Mouse (Mus musculus) right cerebral cortex, postnatal 10 days (tissue): Measurements from ENCODE around the gene Ptcd2.

ENCODE experiments used
- DNase-seq, 2 experiments: peaks; one replicate each; pipeline ENCODE4 v3.0.0; 2021; ENCODE audit warnings: low spot score in 2 of 2

Gene Ptcd2

DNA sequence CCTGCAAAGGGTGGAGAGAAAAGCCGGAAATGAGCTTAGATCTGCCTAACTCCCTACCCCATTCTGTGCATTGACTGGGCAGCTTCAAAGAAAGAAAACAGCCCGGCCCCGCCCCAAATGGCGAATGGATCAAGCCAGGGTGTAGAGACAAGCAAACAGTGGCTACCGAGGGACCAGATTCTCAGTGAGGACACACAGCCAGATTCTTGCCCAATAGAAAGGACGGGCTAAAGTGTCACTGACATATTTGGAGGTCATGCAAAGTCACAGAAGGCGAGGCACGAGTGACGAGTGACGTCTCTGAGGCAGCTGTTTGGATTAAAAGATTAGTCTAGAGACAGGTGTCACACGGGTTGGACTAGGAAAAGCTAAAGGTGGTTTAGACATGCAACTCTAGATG lies 40.1 kb downstream of the Ptcd2 start:
- no peak for DNase-seq

GRCm38 (mm10) chr13:99303846-99304245 lies 40.7 kb downstream of the Ptcd2 start:
- DNase-seq: peak; percentile 80 to 86

DNA sequence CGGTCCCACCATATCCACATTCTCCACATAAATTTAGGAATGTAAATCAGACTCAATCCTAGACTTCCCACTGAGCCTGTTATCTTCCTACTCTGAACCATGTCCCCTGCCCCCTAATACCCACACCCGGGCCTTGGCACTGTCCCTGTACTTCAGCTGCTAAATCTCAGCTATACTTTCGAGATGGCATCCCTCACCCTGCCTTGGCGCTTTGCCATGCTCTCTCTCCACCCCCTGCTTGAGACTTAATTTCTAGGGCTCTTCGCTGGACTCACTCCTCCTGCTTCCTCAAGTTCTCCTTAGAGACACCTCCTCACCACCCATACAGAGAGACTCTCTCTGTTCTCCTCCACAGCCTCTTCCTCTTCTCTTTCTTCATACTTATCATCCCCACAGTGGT lies 44.6 kb downstream of the Ptcd2 start:
- no peak for DNase-seq

DNA sequence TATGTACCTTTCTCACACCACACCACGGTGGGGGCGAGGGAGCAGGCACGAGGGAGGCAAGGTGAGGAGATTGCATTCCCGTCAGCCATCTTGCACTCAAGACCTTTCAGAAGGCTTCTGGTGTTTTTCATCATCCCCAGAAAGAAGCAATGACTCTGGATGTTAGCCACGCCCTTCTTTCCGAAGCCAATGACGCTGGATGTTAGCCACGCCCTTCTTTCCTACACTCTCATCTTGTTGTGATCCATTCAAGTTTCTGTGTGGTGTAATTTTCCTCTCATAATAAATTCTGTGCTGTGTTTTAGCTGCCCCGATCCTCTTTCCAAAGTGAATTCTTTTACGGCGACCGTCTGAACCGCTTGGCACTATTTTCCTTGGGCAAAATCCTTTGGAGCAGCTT lies 50.3 kb downstream of the Ptcd2 start:
- no peak for DNase-seq

- no peak for DNase-seq
Measured at GRCm38 (mm10) chr13:99290766-99291165, 53.7 kb downstream of the Ptcd2 start.

DNA sequence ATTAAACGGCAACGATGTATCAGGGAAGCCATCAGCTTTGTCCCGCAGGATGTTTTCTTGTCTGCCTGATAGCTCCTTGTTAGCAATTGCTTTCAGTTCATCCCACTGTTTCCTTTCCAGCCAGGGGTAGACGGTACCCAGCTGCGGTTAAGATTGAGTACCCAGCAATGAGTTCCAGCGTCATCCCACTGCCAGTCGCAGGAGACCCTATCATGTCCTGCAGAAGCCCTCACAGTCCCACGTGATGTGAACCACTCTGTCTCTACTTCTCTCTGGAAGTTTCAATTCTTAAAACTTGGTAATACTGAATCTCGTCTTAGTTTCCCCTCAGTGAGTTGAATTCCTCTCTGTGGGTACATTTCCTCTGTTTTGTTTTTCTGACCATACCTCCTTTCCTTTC lies 56.7 kb downstream of the Ptcd2 start:
- DNase-seq: no peak

DNA sequence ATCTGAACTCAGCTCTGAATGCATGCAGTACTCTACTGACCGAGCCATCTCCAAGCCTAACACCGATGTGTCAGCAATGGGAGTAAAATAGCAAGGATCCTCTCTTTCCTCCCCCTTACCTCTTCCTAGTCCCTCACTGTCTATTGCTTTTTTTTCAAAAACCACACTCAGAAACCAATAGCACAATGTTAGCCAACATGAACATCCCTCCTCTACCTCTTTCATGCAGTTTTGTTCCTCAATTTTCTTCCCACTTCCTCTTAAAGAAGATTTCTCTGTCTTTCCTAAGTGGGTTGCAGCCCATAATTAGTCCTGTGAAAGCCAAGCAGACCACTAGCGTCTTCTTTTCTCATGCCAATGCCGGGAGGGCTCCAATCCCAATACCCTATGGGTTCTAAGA lies 57.3 kb downstream of the Ptcd2 start:
- DNase-seq: no peak

DNA sequence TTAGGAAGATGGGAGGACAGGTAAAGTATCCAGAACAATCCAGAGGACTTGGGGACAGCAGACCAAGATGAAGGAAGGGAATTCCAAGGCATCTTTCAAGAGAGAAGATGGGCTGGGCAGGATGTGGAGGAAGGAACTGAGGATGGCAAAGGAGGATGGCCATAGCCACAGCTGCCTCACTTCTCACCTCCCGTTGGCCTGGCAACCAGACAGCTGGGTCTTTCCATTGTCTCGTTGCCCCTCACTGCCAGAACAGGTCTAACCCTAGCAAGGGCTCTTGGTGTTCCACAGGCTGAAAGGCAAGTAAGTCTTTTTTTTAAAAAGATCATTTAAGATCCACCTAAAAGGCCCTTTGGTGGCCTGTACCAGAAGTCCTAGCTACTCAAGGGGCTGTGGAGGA lies 59.3 kb downstream of the Ptcd2 start:
- DNase-seq: no peak

DNA sequence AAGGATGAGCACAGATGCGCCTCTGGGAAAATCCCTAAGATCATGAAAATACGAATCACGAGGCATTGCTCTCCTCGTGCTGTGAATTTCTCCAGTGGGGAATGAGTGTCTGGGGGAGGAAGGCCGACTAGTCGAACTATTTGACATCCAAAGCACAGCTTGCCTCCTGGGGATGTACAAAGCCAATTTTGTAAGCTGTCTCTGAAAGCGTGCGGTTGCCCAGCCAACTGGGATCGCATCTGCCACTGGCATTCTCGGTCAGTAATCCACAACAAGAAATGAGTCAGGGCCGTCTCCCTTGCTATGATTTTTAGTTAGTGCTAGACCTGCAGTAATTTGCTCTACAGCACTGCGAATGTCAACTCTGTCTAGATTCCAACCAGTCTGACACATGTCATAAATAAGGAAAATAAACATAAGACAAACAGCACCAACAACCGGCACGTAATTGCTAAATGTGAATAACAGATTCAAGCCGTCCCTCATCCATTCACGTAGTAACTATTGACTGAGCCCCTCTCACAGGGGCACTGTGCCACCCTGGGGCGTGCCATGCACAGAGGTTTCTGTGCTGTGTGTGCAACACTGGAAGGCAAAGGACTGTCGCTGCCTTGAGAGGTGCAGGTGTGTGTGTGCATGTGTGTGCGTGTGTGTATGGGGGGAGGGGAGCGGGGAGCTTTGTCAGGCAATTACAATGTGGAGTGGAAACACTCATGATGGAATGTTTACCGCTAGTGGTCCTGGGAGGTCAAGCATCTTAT lies 59.9 kb downstream of the Ptcd2 start:
- peak; percentile 84 to 92 for DNase-seq

- no peak for DNase-seq
Measured at GRCm38 (mm10) chr13:99283916-99284315, 60.6 kb downstream of the Ptcd2 start.

DNA sequence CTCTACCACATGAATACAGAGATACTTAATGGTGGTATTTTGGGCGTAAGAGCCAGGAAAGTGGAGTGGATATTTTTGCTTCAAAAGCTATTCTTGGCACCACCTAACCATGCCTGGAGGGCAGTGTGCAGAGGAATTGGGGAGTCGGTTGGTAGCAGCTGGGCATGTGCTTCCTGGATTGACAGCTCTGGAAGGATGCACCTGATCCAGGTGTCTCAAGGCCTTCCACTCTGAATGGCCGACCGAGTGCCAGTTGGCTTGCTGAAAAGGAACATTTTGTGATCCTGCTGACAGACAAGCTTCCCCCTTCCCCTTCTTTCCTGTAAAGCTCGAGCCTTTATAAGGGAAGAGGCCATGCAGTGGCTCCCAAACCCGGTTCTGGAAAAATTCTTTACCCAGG lies 61.5 kb downstream of the Ptcd2 start:
- no peak for DNase-seq

DNA sequence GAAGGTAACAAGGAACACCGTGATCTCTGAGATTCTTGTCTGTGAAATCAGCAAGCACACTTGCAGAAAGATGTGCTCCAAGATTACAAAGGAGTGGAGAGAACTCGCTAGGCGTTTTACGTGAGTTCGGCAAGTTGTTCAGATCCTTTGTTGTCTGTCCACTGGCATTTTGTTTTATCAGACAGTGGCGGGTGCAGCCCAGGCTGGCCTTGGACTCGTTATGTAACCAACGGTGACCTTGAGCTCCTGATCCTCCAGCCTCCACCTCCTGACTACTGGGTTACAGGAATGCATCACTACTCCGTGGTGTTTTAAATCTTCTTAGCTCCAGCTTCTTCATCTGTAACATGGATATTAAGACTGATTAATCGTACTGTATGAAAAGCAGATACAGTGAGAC lies 65.2 kb downstream of the Ptcd2 start:
- no peak for DNase-seq

- no peak for DNase-seq
Measured at GRCm38 (mm10) chr13:99278511-99278910, 66.0 kb downstream of the Ptcd2 start.

GRCm38 (mm10) chr13:99277521-99277920 lies 67.0 kb downstream of the Ptcd2 start:
- DNase-seq: no peak

GRCm38 (mm10) chr13:99272046-99272445 lies 72.5 kb downstream of the Ptcd2 start:
- no peak for DNase-seq
